Mouse (Mus musculus) ES-E14 (cell line): ENCODE measurements around the gene 2410131K14Rik. TPM values are rescaled to one million over a fixed set of nuclear protein-coding genes. Genes with fewer than 3 reads are reported as not detected.
A peak's percentile ranks its signal among the peaks of the same experiment; 100 is the strongest.

Experiments used
- DNase-seq: peaks from one replicate; pipeline ENCODE4 v3.0.0-alpha.2; 2013; ENCODE audit warnings: low read depth, low spot score
- H3K27ac ChIP-seq: 2 replicates; pipeline ENCODE4 v1.5.1; 2012; ENCODE audit warnings: low read depth, mild to moderate bottlenecking, low read length, moderate library complexity, mixed read lengths; ENCODE audit not compliant: poor library complexity, insufficient read depth, severe bottlenecking
- H3K36me3 ChIP-seq: 2 replicates; pipeline ENCODE4 v1.6.1; 2012; ENCODE audit warnings: mild to moderate bottlenecking, low read length, moderate library complexity, mixed read lengths; ENCODE audit not compliant: control insufficient read depth, poor library complexity, insufficient read depth, severe bottlenecking
- H3K4me1 ChIP-seq, 2 experiments: fragments of 150-350 bp in 1 of 2; sonication (generic) in 1 of 2; 2 replicates each; pipeline ENCODE4 v1.6.1; 2012; ENCODE audit warnings: low read length in 2 of 2, mild to moderate bottlenecking in 1 of 2, mixed read lengths in 1 of 2; ENCODE audit not compliant: control insufficient read depth in 2 of 2, insufficient read depth in 2 of 2, poor library complexity in 1 of 2
- H3K4me3 ChIP-seq, 2 experiments: fragments of 150-350 bp in 1 of 2; sonication (generic) in 1 of 2; 2 replicates each; pipeline ENCODE4 v1.5.1; 2012; ENCODE audit warnings: low read length in 2 of 2, low read depth in 1 of 2, mild to moderate bottlenecking in 1 of 2, mixed read lengths in 1 of 2; ENCODE audit not compliant: insufficient read depth in 1 of 2, poor library complexity in 1 of 2, severe bottlenecking in 1 of 2
- H3K9ac ChIP-seq: 2 replicates; pipeline ENCODE4 v1.6.1; 2012; ENCODE audit warnings: low read depth, mild to moderate bottlenecking, low read length, mixed read lengths; ENCODE audit not compliant: poor library complexity, insufficient read depth, severe bottlenecking
- H3K9me3 ChIP-seq: fragments of 150-350 bp; sonication (generic); 2 replicates; pipeline ENCODE4 v1.6.1; 2012; ENCODE audit warnings: low read depth, mild to moderate bottlenecking, low read length; ENCODE audit not compliant: control insufficient read depth, insufficient read depth
- CHD2 ChIP-seq: IDR thresholded peaks from 2 replicates; pipeline ENCODE4 v1.6.1; 2014; ENCODE audit warnings: mild to moderate bottlenecking, low read depth, low read length, inconsistent platforms
- HCFC1 ChIP-seq: IDR thresholded peaks from 2 replicates; pipeline ENCODE4 v1.6.1; 2012; ENCODE audit warnings: low read length, inconsistent platforms, borderline replicate concordance; ENCODE audit not compliant: insufficient read depth
- MAFK ChIP-seq: IDR thresholded peaks from 2 replicates; pipeline ENCODE4 v1.6.1; 2014; ENCODE audit warnings: mild to moderate bottlenecking, low read depth, low read length, inconsistent platforms; ENCODE audit not compliant: insufficient read depth
- ZC3H11A ChIP-seq: IDR thresholded peaks from 2 replicates; pipeline ENCODE4 v1.6.1; 2012; ENCODE audit warnings: low read depth, mild to moderate bottlenecking, inconsistent platforms, low read length, borderline replicate concordance
- ZNF384 ChIP-seq: IDR thresholded peaks from 2 replicates; pipeline ENCODE4 v1.6.1; 2012; ENCODE audit warnings: low read depth, low read length, inconsistent platforms
- in situ Hi-C, 2 experiments: fragments of 600-800 bp; cut with MboI; formaldehyde crosslinking; loops; one replicate each; pipeline ENCODE4 v1.15.1; 2025; ENCODE audit warnings: low sequenced_read_pairs in 2 of 2, inconsistent platforms in 1 of 2; ENCODE audit not compliant: unreplicated experiment in 2 of 2
- total RNA-seq: library from RNA; depleted of rRNA; stranded (reverse); fragments of 300-350 nt; gene quantifications from 2 replicates; pipeline ENCODE4 v1.2.3, GENCODE M21; 2012

The 2410131K14Rik gene
- total RNA-seq, 1 experiment, result 11.6 TPM

DNA sequence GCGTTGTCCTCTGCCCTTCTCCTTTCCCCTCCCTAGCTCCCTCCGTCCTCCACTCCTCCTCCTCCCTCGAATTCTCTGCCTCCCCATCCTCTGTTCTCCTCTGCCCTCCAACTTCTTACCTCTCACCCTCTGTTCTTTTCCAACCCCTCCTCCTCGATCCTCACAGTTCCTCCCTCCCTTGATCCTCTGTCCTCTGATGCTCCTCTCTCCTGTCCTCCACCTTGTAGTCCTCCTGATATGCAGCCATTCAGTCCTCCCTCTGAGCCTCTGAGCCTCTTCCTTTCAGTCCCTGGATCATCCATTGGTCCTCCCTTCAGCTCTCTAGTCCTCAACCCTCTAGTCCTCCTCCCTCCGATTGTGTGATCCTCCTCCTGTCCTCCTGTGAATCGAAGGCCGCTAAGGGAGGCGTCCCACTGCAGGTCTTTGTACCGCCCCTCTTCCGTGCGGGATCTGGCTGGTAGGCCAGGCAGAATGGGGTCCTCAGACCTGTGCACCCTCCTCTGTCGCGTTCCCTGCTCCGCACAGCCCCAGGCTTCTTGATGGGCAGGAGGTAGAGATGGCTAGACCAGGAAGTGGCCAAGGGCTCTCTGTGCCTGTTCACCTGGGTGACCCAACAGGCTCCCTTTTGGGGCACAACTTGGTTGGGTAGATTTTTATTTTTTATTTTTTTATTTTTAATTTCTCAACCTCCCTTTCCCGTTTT, 730 bp downstream of the 2410131K14Rik start:
- no peak for TF ChIP-seq MAFK
- no peak for TF ChIP-seq ZNF384
- no peak for TF ChIP-seq CHD2
- no peak for TF ChIP-seq HCFC1
- TF ChIP-seq ZC3H11A, result no peak
- Histone ChIP-seq H3K4me3 (peak overlapping the region; percentile 70 to 71), H3K27ac (0 out of 2 replicates have a peak overlapping the region, but pooled peaks have one; percentile 4), H3K9ac (peak overlapping the region; percentile 77), H3K9me3 (no peaks in the 10 kb centered on the region), H3K4me1 (no peaks in the 10 kb centered on the region), H3K36me3 (peaks cover 5% of the 10 kb centered on the region; the same call in 1 of the 2 replicates)
- in situ Hi-C loops, result no loop called here
- DNase-seq, result no peak

- Histone ChIP-seq H3K27ac (no peak overlapping the region), H3K36me3 (peaks cover under 1% of the 10 kb centered on the region; the same call in 1 of the 2 replicates), H3K9me3 (no peaks in the 10 kb centered on the region), H3K9ac (no peak overlapping the region), H3K4me3 (no peak overlapping the region), H3K4me1 (no peaks in the 10 kb centered on the region)
- no peak for DNase-seq
- TF ChIP-seq ZNF384 (no peak), HCFC1 (no peak), ZC3H11A (no peak), MAFK (no peak), CHD2 (no peak)
- in situ Hi-C loops, result no loop called here
These were observed 2.4 kb downstream of the 2410131K14Rik start for GRCm38 (mm10) chr5:118247378-118247777.

DNA sequence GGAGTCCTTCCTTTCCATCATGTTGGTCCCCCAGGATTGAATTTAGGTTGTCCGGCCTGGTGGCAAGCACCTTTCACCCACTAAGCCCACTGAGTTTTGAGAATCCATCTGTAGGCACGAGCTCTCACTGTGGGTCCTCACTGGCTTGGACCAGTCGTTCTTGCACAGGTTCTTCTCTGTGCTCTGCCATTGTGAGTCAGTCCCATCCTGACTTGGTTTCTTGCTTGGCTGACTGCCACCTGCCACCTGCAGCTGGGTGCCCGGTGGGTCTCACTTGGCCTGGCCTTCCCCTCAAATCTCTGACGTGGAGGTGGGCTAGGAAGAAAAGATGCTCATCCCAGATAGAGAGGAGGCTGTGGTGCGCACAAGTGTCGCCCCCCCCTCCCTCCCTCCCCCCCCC, 6.0 kb downstream of the 2410131K14Rik start:
- in situ Hi-C loops, result no loop called here
- no peak for DNase-seq
- Histone ChIP-seq H3K9ac (no peak overlapping the region), H3K9me3 (no peaks in the 10 kb centered on the region), H3K4me1 (0 out of 4 replicates have a peak, but pooled peaks cover 0 to 3% of the 10 kb centered on the region in 2 experiments), H3K4me3 (no peak overlapping the region), H3K27ac (no peak overlapping the region), H3K36me3 (peaks cover 2% of the 10 kb centered on the region; the same call in 1 of the 2 replicates)
- no peak for TF ChIP-seq ZNF384
- no peak for TF ChIP-seq MAFK
- no peak for TF ChIP-seq ZC3H11A
- no peak for TF ChIP-seq HCFC1
- TF ChIP-seq CHD2, result no peak

DNA sequence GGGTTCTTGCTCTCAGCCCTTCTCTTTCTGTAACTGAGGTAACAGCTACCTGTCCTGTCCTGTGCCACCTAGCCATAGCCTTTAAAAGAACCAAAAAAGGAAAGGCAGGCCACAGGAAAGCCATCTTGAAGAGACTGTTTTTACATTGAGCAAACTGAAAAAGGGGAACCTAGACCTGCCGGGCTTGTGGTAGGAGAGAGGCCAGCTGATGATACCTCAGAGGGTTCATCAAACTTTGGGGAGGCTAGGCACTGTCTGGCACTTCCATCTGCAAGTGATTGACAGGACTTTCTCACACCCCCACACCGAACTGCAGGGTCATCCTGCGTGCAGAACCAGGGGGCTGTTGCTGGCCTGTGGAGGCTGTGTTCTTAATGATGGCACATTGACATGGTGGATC, 8.5 kb downstream of the 2410131K14Rik start:
- in situ Hi-C loops, result no loop called here
- Histone ChIP-seq H3K27ac (no peak overlapping the region), H3K4me3 (no peak overlapping the region), H3K36me3 (peaks cover 16% of the 10 kb centered on the region; the same call in 1 of the 2 replicates), H3K4me1 (0 out of 4 replicates have a peak, but pooled peaks cover 0 to 3% of the 10 kb centered on the region in 2 experiments), H3K9ac (no peak overlapping the region), H3K9me3 (no peaks in the 10 kb centered on the region)
- DNase-seq, result no peak
- TF ChIP-seq HCFC1, result no peak
- no peak for TF ChIP-seq CHD2
- no peak for TF ChIP-seq ZC3H11A
- no peak for TF ChIP-seq ZNF384
- TF ChIP-seq MAFK, result no peak
